Mouse (Mus musculus) neural tube, embryonic 10.5 days (tissue): ENCODE data around the gene Frs2.
A peak's percentile ranks its signal among the peaks of the same experiment; 100 is the strongest.
"Not testable (repeated sequence)": the region's sequence is repeated elsewhere in the genome, so short reads cannot be mapped to it uniquely, and the experiment has no call there.

Experiments used
- DNase-seq: peaks from one replicate; pipeline ENCODE4 v3.0.0-alpha.2; 2017; ENCODE audit warnings: low spot score; ENCODE audit errors: extremely low spot score

The Frs2 gene

GRCm38 (mm10) chr10:117147463-117148360, 622 bp downstream of the Frs2 start:
- DNase-seq, result peak; percentile 53

GRCm38 (mm10) chr10:117146421-117146820, 1.9 kb downstream of the Frs2 start:
- no peak for DNase-seq

- no peak for DNase-seq
These were observed 2.6 kb downstream of the Frs2 start for GRCm38 (mm10) chr10:117145546-117146265.

- DNase-seq, result no peak
These were observed 3.7 kb downstream of the Frs2 start for GRCm38 (mm10) chr10:117144628-117145027.

- DNase-seq, result no peak
These were observed 4.3 kb downstream of the Frs2 start for GRCm38 (mm10) chr10:117144071-117144470.

- no peak for DNase-seq
These were observed 5.0 kb downstream of the Frs2 start for GRCm38 (mm10) chr10:117143311-117143710.

GRCm38 (mm10) chr10:117141939-117142552, 6.3 kb downstream of the Frs2 start:
- no peak for DNase-seq

GRCm38 (mm10) chr10:117131506-117131905, 16.8 kb downstream of the Frs2 start:
- not testable (repeated sequence) for DNase-seq

- no peak for DNase-seq
These were observed 18.3 kb downstream of the Frs2 start for GRCm38 (mm10) chr10:117130037-117130436.

GRCm38 (mm10) chr10:117128693-117129092, 19.6 kb downstream of the Frs2 start:
- no peak for DNase-seq

GRCm38 (mm10) chr10:117127480-117127879, 20.9 kb downstream of the Frs2 start:
- DNase-seq, result no peak

GRCm38 (mm10) chr10:117126719-117127118, 21.6 kb downstream of the Frs2 start:
- no peak for DNase-seq

- DNase-seq, result no peak
These were observed 22.1 kb downstream of the Frs2 start for GRCm38 (mm10) chr10:117126233-117126632.

GRCm38 (mm10) chr10:117121448-117121847, 26.9 kb downstream of the Frs2 start:
- DNase-seq, result no peak

GRCm38 (mm10) chr10:117120051-117120666, 28.2 kb downstream of the Frs2 start:
- no peak for DNase-seq

GRCm38 (mm10) chr10:117119531-117119930, 28.8 kb downstream of the Frs2 start:
- DNase-seq, result no peak

GRCm38 (mm10) chr10:117118421-117118831, 29.9 kb downstream of the Frs2 start:
- DNase-seq, result no peak

GRCm38 (mm10) chr10:117115652-117116051, 32.7 kb downstream of the Frs2 start:
- DNase-seq, result no peak

GRCm38 (mm10) chr10:117112545-117112944, 35.8 kb downstream of the Frs2 start:
- no peak for DNase-seq

GRCm38 (mm10) chr10:117111455-117111854, 36.9 kb downstream of the Frs2 start:
- no peak for DNase-seq

- no peak for DNase-seq
These were observed 38.1 kb downstream of the Frs2 start for GRCm38 (mm10) chr10:117110271-117110670.

- no peak for DNase-seq
These were observed 41.6 kb downstream of the Frs2 start for GRCm38 (mm10) chr10:117106686-117107085.
